ENCODE assay signal across 9 mouse cellular contexts in the genomic region with DNA sequence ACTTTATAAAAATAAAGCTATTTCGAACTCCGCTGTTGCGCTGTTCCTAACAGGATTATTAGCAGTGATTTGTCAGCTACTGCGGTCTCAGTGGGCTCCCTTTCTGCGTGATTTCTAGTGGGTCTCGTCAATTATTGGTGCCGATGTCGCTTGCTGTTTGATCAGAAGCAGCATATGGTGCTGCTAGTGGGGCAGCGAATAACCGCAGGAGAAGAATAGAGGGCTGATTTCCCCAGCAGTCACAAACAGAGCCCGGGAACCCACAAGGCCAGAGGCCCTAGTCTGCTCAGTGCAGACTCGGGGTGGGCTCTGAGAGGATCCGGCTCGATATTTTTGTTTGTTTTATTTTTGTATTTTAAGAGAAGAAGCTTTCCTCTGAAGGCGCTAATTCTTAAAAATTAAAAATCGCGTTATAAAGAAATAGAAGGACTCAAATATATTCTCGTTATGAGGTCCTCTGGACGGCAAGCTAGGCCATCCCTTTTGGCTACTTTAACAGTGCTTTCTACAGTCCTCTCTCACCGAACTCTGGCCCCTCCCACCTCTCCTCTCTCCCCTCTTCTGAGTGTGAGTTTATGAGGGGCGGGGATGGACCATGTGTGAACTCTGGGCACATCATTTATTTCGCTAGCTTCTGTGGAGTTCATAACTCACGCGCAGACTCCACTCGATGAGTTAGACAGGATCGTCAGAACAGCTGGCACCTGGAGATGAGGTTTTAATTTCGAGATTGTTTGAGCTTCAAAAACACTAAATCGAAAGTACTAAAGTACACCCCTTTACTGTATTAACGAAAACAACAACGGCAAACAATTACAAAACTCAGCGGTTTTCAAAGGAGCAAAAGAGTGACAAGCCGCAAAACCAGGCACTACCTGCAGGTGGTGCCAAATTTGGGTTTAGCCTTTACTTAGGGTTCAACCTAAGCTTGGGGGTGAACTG. TPM values are rescaled to one million over a fixed set of nuclear protein-coding genes. Genes with fewer than 3 reads are reported as not detected.
DNase-seq lines count a peak whose midpoint lies in the region; ATAC-seq lines count a peak whose summit lies in the region.
"Had no signal": no experiment of that assay in that cellular context is flagged by ENCODE, and none has a peak within 500 bp of the region (broad histone marks: within the 10 kb centered on the region; RNA-seq: fewer than 3 reads in every experiment).

No protein-coding gene starts in this region.

- ATAC-seq in kidney, embryonic 15.5 days (replicated peaks; ENCODE audit: low FRiP score), result no peak
- ATAC-seq in neural tube, embryonic 11.5 days (ENCODE audit: insufficient read depth, low FRiP score, low TSS enrichment), result no peak

- H3K4me3 ChIP-seq in kidney, embryonic 15.5 days (replicated peaks), result peak overlapping the region; percentile 58
- H3K4me3 ChIP-seq in neural tube, embryonic 11.5 days (ENCODE audit: low read depth, low read length), result 0 out of 2 replicates have a peak overlapping the region, but pooled peaks have one; percentile 8

- peaks cover 25% of the 10 kb centered on the region for H3K4me1 ChIP-seq in kidney, embryonic 15.5 days
- peaks cover 6% of the 10 kb centered on the region for H3K4me1 ChIP-seq in neural tube, embryonic 11.5 days (ENCODE audit: control insufficient read depth, insufficient read depth, low read length)

- H3K4me2 ChIP-seq in kidney, embryonic 15.5 days, result peak overlapping the region; percentile 45
- peak overlapping the region; percentile 19; the same call in 1 of the 2 replicates for H3K4me2 ChIP-seq in neural tube, embryonic 11.5 days (ENCODE audit: low read depth)

- peak overlapping the region; percentile 52; the same call in 1 of the 2 replicates for H3K27ac ChIP-seq in kidney, embryonic 15.5 days
- H3K27ac ChIP-seq in neural tube, embryonic 11.5 days (ENCODE audit: low read depth, low read length), result no peak overlapping the region

- H3K9me3 ChIP-seq in kidney, embryonic 15.5 days (replicated peaks), result no peaks in the 10 kb centered on the region
- H3K9me3 ChIP-seq in neural tube, embryonic 11.5 days (ENCODE audit: control insufficient read depth, low read length), result no peaks in the 10 kb centered on the region

- H3K9ac ChIP-seq in kidney, embryonic 15.5 days, result no peak overlapping the region
- no peak overlapping the region for H3K9ac ChIP-seq in neural tube, embryonic 11.5 days (ENCODE audit: low read length)

- 2% methylated on average over 32 of the region's 32 CpGs for WGBS in kidney, embryonic 15.5 days
- under 1% methylated on average over 32 of the region's 32 CpGs for WGBS in neural tube, embryonic 11.5 days

- H3K27me3 ChIP-seq in kidney, embryonic 15.5 days, result peaks cover 89% of the 10 kb centered on the region
- peaks cover 89% of the 10 kb centered on the region for H3K27me3 ChIP-seq in neural tube, embryonic 11.5 days (ENCODE audit: control insufficient read depth, insufficient read depth, low read length)

- DNase-seq in cerebellum, postnatal 10 days, result peak; percentile 53 to 62
- DNase-seq in cerebellum, postnatal 4 days (ENCODE audit: low spot score in 2 of 2), result no peak
- DNase-seq in thymus, postnatal 0 days (ENCODE audit: low spot score), result peak; percentile 46
- DNase-seq in thymus, postnatal 36 days, result no peak
- peak; percentile 62 for DNase-seq in neural tube, embryonic 11.5 days (ENCODE audit: low spot score)
- no peak for DNase-seq in frontal cortex, postnatal 14 days (ENCODE audit: low spot score in 2 of 2)
- no peak for DNase-seq in natural killer cell, adult 2 months (ENCODE audit: low spot score in 2 of 2)

- H3K36me3 ChIP-seq in kidney, embryonic 15.5 days, result no peaks in the 10 kb centered on the region
- H3K36me3 ChIP-seq in neural tube, embryonic 11.5 days (ENCODE audit: control insufficient read depth, insufficient read depth, low read length), result no peaks in the 10 kb centered on the region

RNA-seq across cellular contexts. Expression of a gene that starts 3.2 kb away (rescaled TPM):
- 0.07 TPM in 1 of 2 replicates, not detected in the other for polyA plus RNA-seq in thymus, postnatal 0 days (2015; fragmentation: Nextera tagmentation; extraction: Ambion mirVana)
- polyA plus RNA-seq in kidney, embryonic 15.5 days (2015; fragmentation: Nextera tagmentation; extraction: Ambion mirVana), result 10.7 and 11.8 TPM in 2 replicates
- polyA plus RNA-seq in neural tube, embryonic 11.5 days (2014; fragmentation: Nextera tagmentation; extraction: Ambion mirVana), result 3.4 and 3.9 TPM in 2 replicates
- polyA plus RNA-seq: C2C12 had no signal

Comparison
In these comparisons a context has a peak if more than half of its experiments do, and no peak if none do; other contexts are left out.
1. DNase-seq: peak in cerebellum, postnatal 10 days (2 of 2), thymus, postnatal 0 days (single experiment) and neural tube, embryonic 11.5 days (single experiment); none in cerebellum, postnatal 4 days (0 of 2), thymus, postnatal 36 days (0 of 2), frontal cortex, postnatal 14 days (0 of 2) and natural killer cell, adult 2 months (0 of 2).